ENCODE assay signal across 30 mouse cellular contexts in genomic region chr7:66655471-66655870, GRCm38 (mm10). TPM values are rescaled to one million over a fixed set of nuclear protein-coding genes. Genes with fewer than 3 reads are reported as not detected.
A peak's percentile ranks its signal among the peaks of the same experiment; 100 is the strongest.
DNase-seq lines count a peak whose midpoint lies in the region; ATAC-seq lines count a peak whose summit lies in the region.
"Had no signal": no experiment of that assay in that cellular context is flagged by ENCODE, and none has a peak within 500 bp of the region (broad histone marks: within the 10 kb centered on the region; RNA-seq: fewer than 3 reads in every experiment).

No protein-coding gene starts in this region.

- ATAC-seq in kidney, embryonic 14.5 days (ENCODE audit: low FRiP score, low TSS enrichment): no peak
- ATAC-seq in liver, embryonic 16.5 days (ENCODE audit: low read depth): 0 out of 2 replicates have a peak, but pooled peaks have one; percentile 19
- no peak for ATAC-seq in liver, embryonic 11.5 days (replicated peaks; ENCODE audit: low FRiP score)
- ATAC-seq: forebrain, embryonic 14.5 days; forebrain, postnatal 0 days; Patski had no signal

- no peak overlapping the region for H3K4me3 ChIP-seq in kidney, embryonic 14.5 days (ENCODE audit: low read length)
- H3K4me3 ChIP-seq in liver, embryonic 16.5 days (ENCODE audit: low read depth, low read length): no peak overlapping the region
- H3K4me3 ChIP-seq in liver, embryonic 11.5 days (ENCODE audit: low read depth, low read length): no peak overlapping the region
- H3K4me3 ChIP-seq in midbrain, embryonic 10.5 days: no peak overlapping the region
- H3K4me3 ChIP-seq: embryonic facial prominence, embryonic 12.5 days; embryonic facial prominence, embryonic 15.5 days; gastrocnemius, adult 2 months; heart, embryonic 12.5 days; heart, embryonic 15.5 days had no signal

- H3K4me2 ChIP-seq in kidney, embryonic 14.5 days (replicated peaks; ENCODE audit: low read depth, low read length): no peak overlapping the region
- H3K4me2 ChIP-seq in liver, embryonic 16.5 days (ENCODE audit: low read depth, low read length): no peak overlapping the region
- H3K4me2 ChIP-seq in liver, embryonic 11.5 days: no peak overlapping the region
- H3K4me2 ChIP-seq: embryonic facial prominence, embryonic 12.5 days; embryonic facial prominence, embryonic 15.5 days; heart, embryonic 12.5 days; heart, embryonic 15.5 days; hindbrain, embryonic 14.5 days had no signal

- peaks cover 40% of the 10 kb centered on the region for H3K36me3 ChIP-seq in kidney, embryonic 14.5 days (ENCODE audit: control insufficient read depth, insufficient read depth, low read length)
- peaks cover 4% of the 10 kb centered on the region for H3K36me3 ChIP-seq in liver, embryonic 16.5 days (ENCODE audit: control insufficient read depth, insufficient read depth)
- H3K36me3 ChIP-seq in liver, embryonic 11.5 days (ENCODE audit: control insufficient read depth, insufficient read depth, low read length): peaks cover 24% of the 10 kb centered on the region; the same call in 1 of the 2 replicates
- peaks cover 85% of the 10 kb centered on the region for H3K36me3 ChIP-seq in midbrain, embryonic 10.5 days

- H3K9me3 ChIP-seq in kidney, embryonic 14.5 days (ENCODE audit: control insufficient read depth, low read length): no peaks in the 10 kb centered on the region
- no peaks in the 10 kb centered on the region for H3K9me3 ChIP-seq in liver, embryonic 16.5 days (replicated peaks; ENCODE audit: control insufficient read depth, low read length)
- H3K9me3 ChIP-seq in liver, embryonic 11.5 days (ENCODE audit: control insufficient read depth, low read length): no peaks in the 10 kb centered on the region
- no peaks in the 10 kb centered on the region for H3K9me3 ChIP-seq in midbrain, embryonic 10.5 days (replicated peaks)
- H3K9me3 ChIP-seq: embryonic facial prominence, embryonic 12.5 days; embryonic facial prominence, embryonic 15.5 days; G1E; heart, embryonic 12.5 days; heart, embryonic 15.5 days had no signal

- peak; percentile 19 for DNase-seq in kidney, adult 11 months
- peak; percentile 18 to 19 for DNase-seq in kidney, adult 8-10 months
- no peak for DNase-seq in kidney, postnatal 4 days
- no peak for DNase-seq in liver, embryonic 11.5 days (ENCODE audit: low spot score)
- DNase-seq in kidney, postnatal 36 days: peak; percentile 33 to 35
- DNase-seq in midbrain, embryonic 10.5 days (ENCODE audit: low spot score): no peak
- DNase-seq: adrenal gland, postnatal 10 days; adrenal gland, postnatal 36 days; B cell, adult 2 months; cerebellum, adult 11 months; cerebellum, adult 2 months; cerebellum, adult 9-11 months; cerebellum, postnatal 25 days; forebrain, postnatal 0 days; gastrocnemius, adult 2 months; gastrocnemius, postnatal 14 days; heart, adult 18-20 months; heart, postnatal 10 days; heart, postnatal 4 days had no signal

- H3K27me3 ChIP-seq in kidney, embryonic 14.5 days (ENCODE audit: control insufficient read depth, insufficient read depth, low read length): no peaks in the 10 kb centered on the region
- H3K27me3 ChIP-seq in liver, embryonic 16.5 days (ENCODE audit: control insufficient read depth, insufficient read depth, low read depth, low read length): no peaks in the 10 kb centered on the region
- H3K27me3 ChIP-seq in liver, embryonic 11.5 days (replicated peaks; ENCODE audit: control insufficient read depth, insufficient read depth, low read length): no peaks in the 10 kb centered on the region
- no peaks in the 10 kb centered on the region for H3K27me3 ChIP-seq in midbrain, embryonic 10.5 days (ENCODE audit: low read depth, poor library complexity, severe bottlenecking)
- H3K27me3 ChIP-seq: CH12.LX; embryonic facial prominence, embryonic 12.5 days; embryonic facial prominence, embryonic 15.5 days; heart, embryonic 12.5 days; heart, embryonic 15.5 days; Patski had no signal

- no peak overlapping the region for H3K9ac ChIP-seq in kidney, embryonic 14.5 days (ENCODE audit: low read depth, low read length)
- H3K9ac ChIP-seq in liver, embryonic 16.5 days (ENCODE audit: low read depth, low read length): no peak overlapping the region
- no peak overlapping the region for H3K9ac ChIP-seq in liver, embryonic 11.5 days (ENCODE audit: low read depth, low read length)
- H3K9ac ChIP-seq: embryonic facial prominence, embryonic 12.5 days; embryonic facial prominence, embryonic 15.5 days; forebrain, postnatal 0 days; heart, embryonic 12.5 days; heart, embryonic 15.5 days; hindbrain, embryonic 14.5 days had no signal

- H3K27ac ChIP-seq in kidney, embryonic 14.5 days (ENCODE audit: low read depth, low read length): no peak overlapping the region
- no peak overlapping the region for H3K27ac ChIP-seq in liver, embryonic 16.5 days (ENCODE audit: low read length)
- H3K27ac ChIP-seq in liver, embryonic 11.5 days (ENCODE audit: low read depth, low read length): no peak overlapping the region
- H3K27ac ChIP-seq in midbrain, embryonic 10.5 days (replicated peaks): no peak overlapping the region
- H3K27ac ChIP-seq: embryonic facial prominence, embryonic 12.5 days; embryonic facial prominence, embryonic 15.5 days; gastrocnemius, adult 2 months; heart, embryonic 15.5 days; hindbrain, embryonic 14.5 days had no signal

- WGBS in kidney, embryonic 14.5 days: 91% methylated on average over 9 of the region's 9 CpGs
- WGBS in liver, embryonic 16.5 days (ENCODE audit: insufficient replicate concordance): 73% methylated on average over 9 of the region's 9 CpGs
- WGBS in liver, embryonic 11.5 days: 86% methylated on average over 9 of the region's 9 CpGs
- 92% methylated on average over 9 of the region's 9 CpGs for WGBS in midbrain, embryonic 10.5 days

- 0 out of 2 replicates have a peak, but pooled peaks cover under 1% of the 10 kb centered on the region for H3K4me1 ChIP-seq in kidney, embryonic 14.5 days (ENCODE audit: control insufficient read depth, insufficient read depth, low read length)
- no peaks in the 10 kb centered on the region; the same call in 1 of the 2 replicates for H3K4me1 ChIP-seq in liver, embryonic 16.5 days (ENCODE audit: control insufficient read depth, low read depth, low read length)
- no peaks in the 10 kb centered on the region for H3K4me1 ChIP-seq in liver, embryonic 11.5 days (replicated peaks; ENCODE audit: control insufficient read depth, insufficient read depth, low read length)
- 0 out of 2 replicates have a peak, but pooled peaks cover 4% of the 10 kb centered on the region for H3K4me1 ChIP-seq in midbrain, embryonic 10.5 days
- H3K4me1 ChIP-seq: heart, embryonic 15.5 days had no signal

RNA-seq across cellular contexts. Expression of gene Asb7, which starts 33.9 kb away (rescaled TPM):
- 10.7 and 19.6 TPM in 2 replicates for polyA plus RNA-seq in kidney, embryonic 14.5 days (2014; fragmentation: Nextera tagmentation; extraction: Ambion mirVana)
- polyA plus RNA-seq in liver, embryonic 16.5 days (2015; fragmentation: Nextera tagmentation; extraction: Ambion mirVana): 3.8 and 4.1 TPM in 2 replicates
- polyA plus RNA-seq in liver, embryonic 11.5 days (2014; fragmentation: Nextera tagmentation; extraction: Ambion mirVana): 11.5 and 13.1 TPM in 2 replicates
- 15.9 and 18.5 TPM in 2 replicates for polyA plus RNA-seq in midbrain, embryonic 10.5 days (2016; fragmentation: Nextera tagmentation; extraction: Ambion mirVana)

RNA-seq across cellular contexts. Expression of gene Lins1, which starts 34.2 kb away (rescaled TPM):
- 17.3 and 23.1 TPM in 2 replicates for polyA plus RNA-seq in kidney, embryonic 14.5 days (2014; fragmentation: Nextera tagmentation; extraction: Ambion mirVana)
- polyA plus RNA-seq in liver, embryonic 16.5 days (2015; fragmentation: Nextera tagmentation; extraction: Ambion mirVana): 2.6 and 2.9 TPM in 2 replicates
- 14.5 and 16.0 TPM in 2 replicates for polyA plus RNA-seq in liver, embryonic 11.5 days (2014; fragmentation: Nextera tagmentation; extraction: Ambion mirVana)
- polyA plus RNA-seq in midbrain, embryonic 10.5 days (2016; fragmentation: Nextera tagmentation; extraction: Ambion mirVana): 18.3 and 24.2 TPM in 2 replicates

Comparison
In these comparisons a context has a peak if more than half of its experiments do, and no peak if none do; other contexts are left out.
1. DNase-seq: peak in kidney, adult 11 months (single experiment), kidney, adult 8-10 months (2 of 2) and kidney, postnatal 36 days (2 of 2); none in kidney, postnatal 4 days (0 of 2), liver, embryonic 11.5 days (single experiment) and midbrain, embryonic 10.5 days (single experiment).